Mouse (Mus musculus) heart, adult 11 months (tissue): Measurements from ENCODE around the gene Ssbp3.

Experiments used
- DNase-seq: peaks from one replicate; pipeline ENCODE4 v3.0.0; 2022

Ssbp3 gene

DNA sequence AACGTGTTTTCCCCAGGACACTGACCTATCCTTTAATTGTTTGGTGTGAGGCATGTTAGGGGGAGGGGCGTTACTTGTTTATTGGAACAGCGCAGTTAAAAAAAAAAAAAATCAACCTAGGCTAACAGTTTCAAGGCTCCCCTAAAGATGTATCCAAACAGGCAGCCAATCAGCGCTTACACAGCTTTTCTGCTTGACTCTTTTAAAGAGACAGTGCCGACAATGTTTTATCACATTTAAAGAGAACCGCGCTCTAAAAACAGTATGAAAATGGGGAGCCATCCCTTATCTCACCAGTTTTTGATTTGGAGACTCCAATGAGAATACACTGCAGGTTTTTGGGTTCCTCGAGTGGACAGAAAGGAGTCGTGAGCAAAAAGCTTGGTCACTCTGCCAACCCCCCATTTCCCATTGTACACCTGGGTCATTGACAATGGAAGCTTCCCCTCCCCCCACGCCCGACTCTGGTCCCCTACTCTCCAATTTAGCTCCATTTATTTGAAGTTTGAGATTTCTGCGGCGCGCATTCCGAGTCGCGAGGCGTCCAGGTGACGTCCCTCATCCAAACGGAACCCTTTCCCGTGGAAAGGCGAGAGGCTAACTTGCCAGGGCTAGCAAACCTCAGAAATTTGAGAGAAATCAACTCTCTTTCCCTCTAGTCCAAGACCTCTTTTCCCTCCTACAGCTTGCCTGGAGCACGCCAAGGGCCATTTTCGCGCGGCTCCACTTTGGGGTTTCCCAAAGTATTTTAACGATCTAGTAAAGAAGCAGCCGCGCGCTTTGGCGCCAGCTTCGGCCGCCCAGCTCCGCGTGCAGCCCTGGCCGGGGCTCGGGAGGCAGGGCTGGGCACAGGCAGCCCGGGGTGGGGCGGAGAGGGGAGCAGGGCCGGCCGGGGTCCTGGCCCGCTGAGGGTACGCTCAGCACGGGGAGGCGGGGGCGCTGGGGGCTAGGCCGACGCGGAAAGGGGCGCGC lies at the start of gene Ssbp3:
Gene Ssbp3, plus strand, starts transcription at position 501 of the 972 bp plus-strand sequence.
- DNase-seq: peak; percentile 99

DNA sequence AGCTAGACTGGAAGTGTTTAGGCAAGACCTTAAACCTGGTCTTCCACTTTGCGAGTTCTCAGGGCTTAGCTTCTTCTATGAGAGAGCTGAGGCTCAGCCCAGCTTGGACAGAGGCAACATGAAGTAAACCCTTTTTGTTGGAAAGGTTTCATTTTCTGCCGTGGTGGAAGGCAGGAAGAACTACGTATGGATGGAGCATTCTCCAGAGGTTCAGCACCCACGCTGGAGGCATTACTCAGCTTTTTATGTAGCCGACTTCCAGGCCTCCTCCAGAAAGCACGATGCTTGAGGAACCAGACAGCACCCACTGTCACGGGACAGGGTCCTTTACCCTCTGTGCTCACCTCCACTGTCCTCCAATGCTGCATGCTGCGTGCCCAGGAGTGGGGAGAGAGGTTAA lies 48.6 kb upstream of the Ssbp3 start:
- DNase-seq: no peak

DNA sequence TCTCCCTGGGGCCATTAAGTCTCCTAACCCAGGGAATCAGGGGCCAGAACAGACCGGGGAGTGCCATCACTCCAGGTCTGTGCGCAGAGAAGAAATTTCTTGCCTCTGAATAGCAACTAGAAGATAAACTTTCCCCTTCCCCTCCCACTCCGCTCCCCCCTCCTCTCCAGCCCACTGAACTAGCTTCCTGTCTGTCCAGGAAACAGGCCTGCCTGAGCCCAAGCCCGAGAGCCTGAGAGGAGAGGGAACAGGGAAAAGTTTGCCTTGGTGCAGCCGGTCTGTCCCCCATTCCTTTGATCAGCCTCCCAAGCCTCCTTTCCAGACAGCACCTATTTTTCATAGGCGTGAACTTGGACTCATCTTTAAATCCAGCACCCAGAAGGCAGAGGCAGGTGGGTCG lies 48.2 kb upstream of the Ssbp3 start:
- DNase-seq: peak; percentile 95

DNA sequence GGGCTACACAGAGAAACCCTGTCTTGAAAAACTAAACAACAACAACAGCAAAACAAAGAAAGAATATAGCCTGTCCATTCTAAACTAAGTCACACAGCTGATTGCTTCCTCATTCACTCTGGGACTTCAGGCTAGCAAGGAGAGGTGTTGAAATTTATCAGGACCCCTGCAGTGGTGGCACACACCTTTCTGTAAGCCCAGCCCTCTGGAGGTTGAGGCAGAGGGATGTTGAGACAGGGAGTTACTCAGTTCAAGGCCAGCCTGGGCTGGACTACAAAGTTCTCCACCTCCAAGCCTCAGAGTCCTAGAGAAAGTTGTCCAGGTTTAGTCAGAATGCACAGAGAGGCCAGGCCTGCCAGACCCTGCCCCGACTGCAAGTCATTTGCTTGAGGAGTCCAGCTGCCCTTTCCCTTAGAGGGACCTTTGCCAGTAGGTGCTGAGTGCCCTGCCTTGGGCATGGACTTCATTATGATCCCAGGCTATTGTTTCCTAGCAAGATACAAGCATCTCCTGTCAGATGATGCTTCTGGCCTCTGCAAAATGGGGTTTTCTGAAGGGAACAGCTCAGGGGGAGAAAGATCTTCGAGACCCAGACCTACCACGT lies 47.6 kb upstream of the Ssbp3 start:
- no peak for DNase-seq

DNA sequence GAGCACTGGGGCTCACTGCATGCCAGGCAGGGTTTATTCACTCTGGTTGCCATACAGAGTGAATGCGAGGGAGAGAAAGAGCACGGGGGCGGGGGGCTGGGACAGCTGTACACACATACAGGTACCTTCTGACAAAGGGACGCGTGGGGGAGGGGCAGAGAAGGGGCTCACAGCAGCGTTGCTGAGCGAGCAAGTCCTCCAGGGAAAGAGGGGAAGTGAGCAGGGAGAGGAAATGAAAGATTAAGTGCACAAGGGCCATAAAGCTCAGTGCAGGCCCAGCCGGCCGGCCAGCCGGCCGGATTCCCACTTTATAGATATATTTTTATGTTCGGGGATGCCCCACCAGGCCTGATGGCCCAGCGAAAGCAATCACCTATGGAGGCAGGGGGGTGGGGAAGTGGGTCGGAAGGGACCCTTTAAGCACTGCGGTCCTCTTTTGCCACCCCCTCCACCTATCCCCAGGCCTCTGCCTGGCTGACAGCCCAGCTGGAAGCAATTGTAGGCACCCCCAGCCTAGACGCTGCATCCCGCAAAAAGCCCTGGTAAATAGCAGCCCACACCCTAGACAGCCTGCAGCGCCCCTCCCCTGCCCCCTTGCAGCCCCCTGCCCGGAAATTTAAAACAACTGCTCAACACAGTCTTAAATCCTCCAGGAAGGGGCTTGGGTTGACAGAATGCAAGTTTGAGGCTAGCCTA lies 44.9 kb upstream of the Ssbp3 start:
- peak; percentile 93 for DNase-seq

DNA sequence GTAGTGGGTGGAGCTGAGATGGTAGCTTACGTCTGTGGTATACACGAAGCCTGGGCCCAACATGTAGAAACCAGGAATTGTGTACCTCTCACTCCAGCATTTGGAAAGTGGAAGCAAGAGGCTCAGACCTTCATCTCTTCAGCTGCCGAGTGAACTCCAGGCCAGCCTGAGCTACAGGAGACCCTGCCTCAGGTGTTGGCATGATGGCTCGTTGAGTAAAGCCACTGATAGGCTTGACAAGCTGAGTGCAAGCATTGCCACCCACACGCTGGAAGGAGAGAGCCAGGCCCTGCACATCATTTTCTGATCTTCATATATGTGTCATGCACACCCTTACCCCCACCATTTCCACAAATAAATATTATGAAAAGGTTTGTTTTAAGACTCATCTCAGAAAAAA lies 44.1 kb upstream of the Ssbp3 start:
- DNase-seq: no peak

DNA sequence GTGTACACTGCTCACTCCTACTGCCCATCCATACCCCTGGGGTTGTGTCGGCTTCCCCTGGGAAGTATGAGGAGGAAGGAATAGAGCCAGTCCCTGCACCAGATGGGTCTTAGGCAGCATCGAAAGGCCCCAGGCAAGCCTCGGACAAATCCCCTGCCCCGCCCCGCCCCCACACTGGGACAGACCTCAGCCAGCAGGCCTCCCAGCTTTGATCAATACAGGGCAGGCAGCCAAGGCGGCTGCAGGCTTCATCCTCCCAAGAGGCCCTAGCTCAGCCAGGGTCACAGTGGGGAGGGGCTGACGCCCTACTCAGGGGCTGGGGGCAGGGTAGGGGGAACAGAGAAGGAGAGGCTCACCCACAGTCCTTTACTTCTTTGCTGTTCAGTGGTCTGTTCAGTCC lies 43.7 kb upstream of the Ssbp3 start:
- peak; percentile 95 for DNase-seq

DNA sequence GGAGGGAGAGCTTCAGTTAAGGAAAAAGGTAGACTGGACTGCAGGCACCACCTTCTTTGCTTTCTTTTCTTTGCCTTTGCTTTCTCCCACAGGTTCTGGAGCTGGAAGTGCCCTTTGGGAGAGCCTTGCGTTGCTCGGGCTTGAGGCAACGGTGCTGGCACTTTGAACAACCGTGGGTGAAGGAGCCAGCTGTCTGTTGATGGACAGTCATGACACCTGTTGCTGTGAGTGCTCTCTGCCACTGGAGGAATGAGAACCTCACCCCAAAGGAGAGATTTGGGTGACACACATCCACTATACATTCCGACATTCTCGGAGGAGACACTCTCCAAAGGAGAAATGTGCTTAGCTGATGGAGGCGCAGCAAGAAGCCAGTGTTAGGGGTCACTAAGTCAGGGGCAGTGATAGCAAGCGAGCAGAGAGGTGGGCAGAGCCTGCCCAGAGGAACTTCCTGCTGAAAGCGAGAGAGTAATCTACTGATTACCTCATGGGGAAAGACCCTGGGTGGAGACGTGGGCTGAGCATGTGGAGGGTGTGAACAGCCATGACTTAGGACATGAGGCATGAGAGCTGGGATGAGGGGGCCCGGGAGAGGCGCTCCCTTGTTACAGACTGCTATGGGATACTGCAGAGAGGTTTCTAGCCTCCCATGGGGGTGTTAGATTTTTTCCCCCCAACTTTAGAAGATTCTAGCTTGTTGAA lies 41.6 kb upstream of the Ssbp3 start:
- DNase-seq: no peak

DNA sequence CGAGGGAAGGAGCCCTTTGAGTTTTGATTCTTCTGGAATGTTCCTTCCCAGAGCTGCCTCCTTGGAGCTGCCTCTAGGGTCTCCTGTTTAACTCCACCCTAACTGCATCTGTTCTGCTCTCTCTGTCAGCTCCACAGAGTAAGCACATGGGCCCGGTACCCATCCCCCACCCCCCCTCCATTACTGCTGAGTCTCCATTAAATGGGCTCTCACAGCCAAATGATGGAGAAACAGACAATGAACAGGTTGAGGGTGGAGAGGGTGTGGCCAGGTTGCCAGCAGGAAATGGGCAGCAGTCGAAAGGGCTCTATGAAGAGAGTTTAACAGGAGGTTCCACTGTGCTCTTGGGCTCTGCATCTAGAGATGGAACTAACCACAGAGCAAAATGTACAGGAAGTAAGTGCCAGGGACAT lies 41.0 kb upstream of the Ssbp3 start:
- DNase-seq: no peak

DNA sequence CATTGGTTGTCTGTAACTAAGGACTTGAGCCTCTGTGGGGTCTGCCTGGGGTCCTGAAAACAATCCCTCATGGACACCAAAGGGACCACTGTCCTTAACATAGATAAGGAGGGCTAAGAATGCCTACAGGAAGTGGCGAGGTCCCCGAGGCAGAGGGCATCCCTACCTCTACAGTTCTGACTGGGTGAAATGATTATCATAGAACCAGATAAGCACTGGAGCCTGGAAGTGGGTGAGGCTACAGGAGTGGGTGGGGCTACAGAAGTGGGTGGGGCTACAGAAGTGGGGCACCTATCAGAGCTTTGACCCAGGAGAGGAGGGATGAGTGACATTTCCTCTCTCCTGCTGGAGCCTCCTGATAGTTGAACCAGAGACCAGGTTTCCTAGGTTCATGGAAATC lies 39.9 kb upstream of the Ssbp3 start:
- DNase-seq: no peak

DNA sequence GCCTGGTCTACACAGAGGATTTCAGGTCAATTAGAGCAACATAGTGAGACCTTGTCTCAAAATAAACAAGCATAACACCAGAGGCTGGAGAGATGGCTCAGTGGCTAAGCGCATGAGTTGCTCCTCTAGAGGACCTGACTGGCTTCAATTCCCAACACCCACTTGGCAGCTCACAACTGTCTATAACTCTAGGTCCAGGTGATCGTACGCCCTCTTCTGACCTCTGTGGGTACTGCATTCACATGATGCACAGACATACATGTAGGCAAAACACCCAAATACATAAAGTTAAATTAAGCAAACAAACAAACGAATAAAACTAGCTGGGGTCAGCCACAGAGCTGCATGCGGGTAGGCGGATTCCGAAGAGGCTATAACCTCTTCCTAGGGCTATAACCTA lies 36.0 kb upstream of the Ssbp3 start:
- DNase-seq: no peak

DNA sequence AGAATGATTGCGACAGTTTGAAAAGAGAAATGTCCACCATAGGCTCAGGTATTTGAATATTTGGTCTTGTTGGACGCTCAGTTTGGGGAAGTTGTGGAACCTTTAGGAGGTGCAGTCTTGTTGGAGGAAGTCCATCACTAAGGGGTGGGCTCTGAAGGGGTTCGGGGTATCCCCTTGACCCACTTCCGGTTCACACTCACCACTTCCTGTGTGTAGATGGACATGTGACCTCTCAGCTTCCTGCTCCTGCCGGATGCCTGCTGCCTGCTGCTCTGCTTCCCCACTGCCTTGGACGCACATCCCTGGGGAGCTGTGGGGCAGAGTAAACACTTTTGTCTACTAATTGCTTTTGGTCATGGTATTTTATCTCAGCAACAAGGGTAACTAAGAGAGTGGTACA lies 29.4 kb upstream of the Ssbp3 start:
- DNase-seq: no peak

DNA sequence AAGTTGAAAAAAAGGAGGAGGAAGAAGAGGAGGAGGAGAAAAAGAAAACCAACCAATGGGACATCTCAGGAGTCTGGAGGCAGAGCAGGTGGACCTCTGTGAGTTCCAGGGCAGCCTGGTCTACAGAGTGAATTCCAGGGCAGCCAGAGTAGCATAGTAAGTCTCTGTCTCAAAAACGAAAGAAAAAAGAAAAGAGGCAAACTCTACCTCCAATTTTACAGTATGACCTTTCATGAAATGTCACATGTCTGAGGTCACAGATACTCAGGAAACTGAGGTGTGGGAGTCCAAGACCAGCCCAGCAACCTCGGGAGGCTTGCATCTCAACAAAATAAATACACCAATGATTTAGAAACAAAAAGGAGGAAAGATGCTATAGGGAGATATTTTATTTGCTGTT lies 27.4 kb upstream of the Ssbp3 start:
- DNase-seq: no peak

DNA sequence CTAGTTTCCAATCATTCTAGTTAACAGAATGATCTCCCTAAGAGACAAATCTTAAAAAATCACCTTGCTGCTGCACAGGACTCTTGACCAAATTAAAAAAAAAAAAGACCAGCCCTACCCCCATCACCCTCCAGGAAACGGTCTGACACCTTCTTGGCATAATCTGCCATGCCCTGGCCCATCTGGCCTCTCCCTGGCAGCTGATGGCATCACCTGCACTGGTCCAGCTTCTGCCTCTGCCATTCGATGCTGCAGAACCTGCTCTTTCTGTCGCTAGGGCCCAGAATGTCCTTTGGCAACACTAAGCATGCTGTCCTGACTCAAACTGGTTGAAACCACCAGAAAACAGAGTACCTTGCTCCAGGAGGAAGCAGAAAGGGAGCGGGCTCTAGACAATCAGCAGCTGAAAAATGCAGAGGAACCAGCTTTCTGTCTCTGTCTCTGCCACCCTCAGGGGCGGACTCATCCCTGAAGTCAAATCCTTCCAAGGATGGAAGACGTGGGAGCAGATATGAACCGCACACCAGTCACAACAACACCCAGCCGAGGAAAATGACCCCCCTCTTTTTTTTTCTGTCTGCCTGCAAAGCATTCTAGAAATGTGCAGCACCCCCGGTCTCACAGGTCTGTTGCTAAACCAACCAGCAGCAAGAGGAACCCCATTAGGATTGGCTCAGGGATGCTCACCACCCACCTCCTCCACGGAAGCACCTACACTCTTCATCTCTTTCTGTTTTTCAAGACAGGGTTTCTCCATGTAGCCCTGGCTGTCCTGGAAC lies 24.0 kb upstream of the Ssbp3 start:
- no peak for DNase-seq

DNA sequence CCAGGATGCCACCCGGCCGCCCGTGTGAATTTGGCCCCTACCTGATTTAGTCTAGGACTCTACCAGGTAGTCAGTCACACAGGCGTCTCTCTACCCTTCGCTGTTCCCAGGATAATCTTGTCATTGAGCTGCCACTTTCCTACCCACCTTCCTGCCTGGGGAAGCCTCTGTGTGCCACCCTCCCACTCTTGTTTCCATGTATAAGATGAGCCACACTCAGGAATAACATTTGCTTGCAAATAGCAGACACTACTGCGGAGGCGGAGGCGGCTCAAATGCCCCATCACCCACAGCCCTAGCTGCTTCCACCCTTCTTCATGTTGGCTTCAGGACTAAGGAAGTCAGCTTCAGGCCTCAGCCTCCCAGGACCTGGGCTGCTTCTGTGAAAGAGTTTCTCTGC lies 14.4 kb upstream of the Ssbp3 start:
- no peak for DNase-seq

DNA sequence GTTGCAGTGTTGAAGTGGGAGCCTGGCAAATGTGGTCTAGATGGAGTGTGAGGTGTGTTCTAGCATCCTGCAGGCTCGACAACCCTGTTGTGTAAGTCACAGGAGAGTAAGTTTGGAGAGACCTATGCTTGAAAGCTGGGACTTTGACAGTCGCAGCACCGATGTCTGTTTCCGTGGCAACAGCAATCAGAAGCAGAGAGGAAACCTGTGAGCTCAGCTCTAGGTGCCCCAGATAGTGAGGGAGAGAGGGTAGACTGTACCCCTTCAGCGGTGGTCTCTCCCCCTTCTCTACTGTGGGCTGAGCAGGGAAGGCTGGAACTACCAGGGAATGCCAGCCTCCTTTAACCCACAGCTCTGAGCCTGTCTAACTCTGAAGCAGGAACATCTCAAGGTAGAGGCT lies 11.6 kb upstream of the Ssbp3 start:
- DNase-seq: no peak

DNA sequence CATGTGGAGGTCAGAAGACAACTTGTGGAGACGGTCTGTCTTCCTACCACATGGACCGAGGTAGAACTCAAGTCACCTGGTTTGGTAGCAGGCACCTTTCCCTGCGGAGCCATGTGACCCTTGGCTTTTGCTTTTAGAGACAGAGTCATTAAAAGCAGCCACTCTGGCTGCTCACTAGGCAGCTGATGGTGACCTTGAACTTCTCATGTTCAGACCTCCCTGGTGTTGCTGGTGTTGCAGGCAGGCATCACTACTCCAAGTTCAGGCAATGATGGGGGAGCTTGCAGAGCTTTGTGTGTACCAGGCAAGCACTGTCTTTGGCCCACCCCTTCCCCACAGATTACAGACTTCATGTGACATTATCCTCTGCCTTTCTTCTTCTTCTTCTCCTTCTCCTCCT lies 11.0 kb upstream of the Ssbp3 start:
- no peak for DNase-seq

DNA sequence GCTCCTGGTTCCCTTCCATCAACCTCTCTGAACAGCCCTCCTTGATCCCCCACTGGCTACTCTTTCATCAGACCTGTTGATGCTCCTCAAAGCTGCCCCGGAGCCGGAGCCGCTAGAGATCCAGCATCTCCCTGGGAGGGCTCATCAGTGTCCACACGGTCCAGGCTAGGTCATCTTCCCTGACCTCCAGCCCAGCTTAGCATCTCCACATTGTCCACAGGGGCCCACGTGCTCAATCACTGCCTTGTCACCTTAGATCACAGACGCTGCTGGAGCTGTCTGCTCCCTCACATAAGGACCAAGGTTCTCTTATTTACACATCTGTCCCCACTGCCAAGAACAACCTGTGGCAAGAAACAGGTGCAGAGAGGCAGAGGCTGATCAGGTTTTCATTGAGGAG lies 9.8 kb upstream of the Ssbp3 start:
- DNase-seq: no peak

DNA sequence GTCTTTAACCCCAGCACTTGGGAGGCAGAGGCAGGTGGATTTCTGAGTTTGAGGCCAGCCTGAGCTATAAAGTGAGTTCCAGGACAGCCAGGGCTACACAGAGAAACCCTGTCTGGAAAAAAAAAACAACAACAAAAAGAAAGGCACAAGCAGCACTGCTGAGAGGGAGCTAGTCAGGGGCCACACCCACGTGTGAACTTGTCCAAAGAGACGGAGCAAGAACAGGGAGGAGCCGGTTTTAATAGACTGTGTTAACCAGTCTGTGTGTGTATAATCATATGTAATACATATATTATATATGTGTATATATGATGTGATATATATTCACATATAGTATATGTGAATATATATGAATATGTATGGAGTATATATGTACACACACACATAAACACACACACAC lies 8.9 kb upstream of the Ssbp3 start:
- DNase-seq: no peak

DNA sequence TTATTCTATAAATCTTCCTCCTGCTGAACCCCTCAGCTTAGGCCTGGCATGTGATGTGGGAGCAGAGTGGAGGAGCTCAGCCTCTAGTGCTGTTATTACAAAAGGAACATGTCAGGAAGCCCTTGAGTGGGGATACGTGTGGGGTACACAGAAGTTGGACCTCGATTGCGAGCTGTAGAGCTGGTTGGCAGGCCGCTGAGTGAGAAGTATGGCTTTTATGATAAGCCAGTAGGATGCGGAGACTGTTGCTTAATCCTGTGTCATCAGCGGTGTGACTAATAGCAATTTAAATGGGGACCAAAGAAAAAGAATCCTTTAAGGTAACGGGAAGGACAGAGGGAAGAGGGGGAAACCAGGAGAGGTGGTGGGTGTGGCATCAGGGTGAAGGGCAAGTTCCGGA lies 8.3 kb upstream of the Ssbp3 start:
- peak; percentile 78 for DNase-seq

DNA sequence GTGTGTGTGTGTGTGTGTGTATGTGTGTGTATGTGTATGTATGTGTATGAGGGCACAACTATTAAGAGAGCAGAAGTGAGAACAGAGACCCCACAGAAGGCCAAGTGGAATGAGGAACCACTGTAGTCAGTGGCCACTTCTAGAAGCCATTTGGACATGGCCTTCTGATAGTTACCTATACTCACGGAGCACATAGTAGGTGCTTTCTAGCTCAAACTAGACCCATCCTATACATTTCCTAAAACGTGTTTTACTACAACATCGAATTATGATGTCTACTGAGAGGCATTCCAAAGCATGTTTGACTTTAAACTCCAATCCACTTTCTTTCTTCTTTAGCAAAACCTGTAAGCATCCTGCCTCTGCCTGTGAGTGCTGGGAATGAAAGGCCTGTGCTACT lies 4.6 kb upstream of the Ssbp3 start:
- DNase-seq: no peak

DNA sequence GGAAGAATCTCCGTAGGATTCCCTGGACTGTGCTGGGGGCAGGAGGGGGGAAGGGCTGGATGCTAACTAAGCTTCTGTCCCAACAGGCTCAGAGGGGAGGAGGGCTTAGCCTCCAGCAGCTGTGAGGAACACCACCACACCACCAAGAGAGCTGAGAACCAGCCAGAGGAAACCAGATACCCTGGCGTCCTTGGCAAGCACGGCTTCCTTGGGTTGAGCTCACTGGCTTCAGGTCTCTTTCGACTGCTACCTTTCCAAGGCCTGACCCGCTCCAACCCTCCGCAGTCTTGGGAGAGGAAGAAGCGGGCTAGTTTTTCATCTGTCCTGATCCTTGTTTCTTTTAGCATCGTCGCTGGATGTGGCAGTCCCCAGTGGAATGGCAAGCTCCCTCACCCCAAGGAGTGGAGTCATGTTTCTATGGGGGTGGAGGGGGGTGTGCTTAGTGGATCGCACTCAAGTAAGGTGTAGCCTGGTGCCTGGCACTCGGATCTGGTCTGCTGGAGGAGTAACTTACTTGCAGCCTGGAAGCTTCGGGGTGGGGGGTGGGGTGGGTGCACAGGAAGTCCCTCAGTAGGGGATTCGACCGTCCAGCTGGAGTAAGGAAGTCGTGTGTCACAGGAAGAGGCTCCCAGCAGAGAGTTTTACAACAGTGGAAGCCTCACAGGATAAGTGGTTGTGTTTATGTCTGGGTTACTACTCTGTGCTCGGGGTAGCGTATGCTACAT lies 2.6 kb upstream of the Ssbp3 start:
- DNase-seq: peak; percentile 97
